Mouse (Mus musculus): ENCODE results near the gene Slc2a8.
A peak's percentile ranks its signal among the peaks of the same experiment; 100 is the strongest.
"Not testable (repeated sequence)": the region's sequence is repeated elsewhere in the genome, so short reads cannot be mapped to it uniquely, and the experiment has no call there.

Slc2a8 gene

GRCm38 (mm10) chr2:32981725-32982271 lies at the start of gene Slc2a8:
Gene Slc2a8 (minus strand): TSS chr2:32982083.
- DNase-seq: peak; percentile 91 to 94

GRCm38 (mm10) chr2:33025040-33025439 lies 43.2 kb upstream of the Slc2a8 start:
- no peak for DNase-seq

- peak; percentile 45 to 61 for DNase-seq
These were observed 42.7 kb upstream of the Slc2a8 start for GRCm38 (mm10) chr2:33024564-33024963.

- DNase-seq: no peak
These were observed 41.0 kb upstream of the Slc2a8 start for GRCm38 (mm10) chr2:33022846-33023245.

GRCm38 (mm10) chr2:33018026-33018425 lies 36.1 kb upstream of the Slc2a8 start:
- no peak for DNase-seq

DNA sequence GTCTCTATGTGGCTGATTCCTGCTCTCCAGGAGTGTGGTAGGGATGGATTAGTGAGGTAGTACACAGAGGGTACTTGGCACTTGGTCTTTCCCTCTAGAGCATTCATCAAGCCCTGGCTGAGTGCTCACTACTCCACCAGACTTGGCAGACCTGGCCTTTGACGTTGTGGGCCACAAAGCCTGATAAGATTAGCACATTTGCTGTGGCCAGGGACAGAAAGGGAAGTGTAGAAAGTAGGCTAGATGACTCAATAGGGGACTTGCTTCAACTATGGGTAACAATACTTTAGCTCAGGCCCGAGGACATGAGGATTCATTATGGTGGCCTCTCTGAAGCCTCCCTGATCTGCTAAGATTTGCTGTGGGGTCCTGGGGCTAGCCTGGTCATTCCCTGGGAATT lies 35.3 kb upstream of the Slc2a8 start:
- no peak for DNase-seq

GRCm38 (mm10) chr2:33014877-33015276 lies 33.0 kb upstream of the Slc2a8 start:
- DNase-seq: peak; percentile 92 to 93

GRCm38 (mm10) chr2:33009055-33009454 lies 27.2 kb upstream of the Slc2a8 start:
- not testable (repeated sequence) for DNase-seq

DNA sequence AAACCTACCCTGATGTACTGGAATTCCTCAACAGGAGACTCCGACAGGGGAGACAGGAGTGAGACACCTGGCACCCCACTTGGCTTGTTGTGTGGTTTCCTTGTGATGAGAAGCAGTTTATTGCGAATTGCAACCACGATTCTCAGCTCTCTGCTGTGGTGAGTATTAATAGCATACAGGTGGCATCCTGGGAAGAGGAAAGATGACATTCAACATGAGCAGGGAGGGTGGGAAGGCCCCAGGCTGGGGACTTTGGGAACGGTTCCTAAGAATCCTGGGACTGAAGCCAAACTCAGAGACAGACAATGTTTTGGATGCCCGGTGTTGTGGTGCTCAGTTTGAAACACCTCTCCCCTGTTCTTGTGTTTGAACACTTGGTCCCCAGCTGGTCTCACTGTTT lies 23.2 kb upstream of the Slc2a8 start:
- peak; percentile 80 to 86 for DNase-seq

DNA sequence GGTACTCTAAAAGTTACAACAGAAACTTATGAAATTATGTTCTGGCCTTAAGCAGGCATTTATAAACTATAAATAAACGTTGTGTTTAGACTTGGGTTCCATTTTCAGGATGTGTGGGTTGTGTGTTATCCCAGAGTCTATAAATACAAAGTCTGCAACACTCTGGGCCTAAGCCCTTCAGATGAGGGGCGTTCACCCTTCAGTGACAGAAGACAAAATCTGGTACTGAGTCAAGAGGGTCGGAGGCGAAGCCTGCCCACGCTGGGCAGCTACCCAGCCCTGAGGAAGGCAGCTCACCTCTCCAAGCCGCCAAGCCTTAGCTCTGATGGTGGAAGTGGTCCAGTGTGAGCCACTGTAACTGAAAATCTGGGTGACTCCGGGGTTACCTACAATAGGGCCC lies 20.3 kb upstream of the Slc2a8 start:
- DNase-seq: no peak

- DNase-seq: no peak
These were observed 17.9 kb upstream of the Slc2a8 start for GRCm38 (mm10) chr2:32999752-33000151.

DNA sequence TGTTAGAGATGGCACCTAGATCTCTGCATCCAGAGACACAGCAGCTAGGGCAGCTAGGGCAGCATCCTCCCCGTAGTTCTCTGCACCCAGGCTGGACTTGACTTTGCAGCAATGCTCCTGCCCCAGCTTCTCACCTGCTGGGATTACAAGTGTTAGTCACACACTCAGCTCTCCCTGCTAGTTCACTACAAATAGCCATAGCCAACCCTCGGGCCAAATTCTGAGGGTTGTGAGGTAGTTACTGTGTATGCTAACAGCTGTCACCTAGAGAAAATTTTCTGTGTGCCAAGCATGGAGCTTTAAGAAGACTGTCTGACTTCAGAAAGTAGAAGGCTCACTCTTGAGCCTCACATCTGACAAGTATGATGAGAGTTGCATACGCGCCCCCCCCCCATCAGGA lies 15.9 kb upstream of the Slc2a8 start:
- no peak for DNase-seq

GRCm38 (mm10) chr2:32997081-32997480 lies 15.2 kb upstream of the Slc2a8 start:
- DNase-seq: peak; percentile 59 to 69

GRCm38 (mm10) chr2:32992130-32992529 lies 10.2 kb upstream of the Slc2a8 start:
- DNase-seq: no peak

DNA sequence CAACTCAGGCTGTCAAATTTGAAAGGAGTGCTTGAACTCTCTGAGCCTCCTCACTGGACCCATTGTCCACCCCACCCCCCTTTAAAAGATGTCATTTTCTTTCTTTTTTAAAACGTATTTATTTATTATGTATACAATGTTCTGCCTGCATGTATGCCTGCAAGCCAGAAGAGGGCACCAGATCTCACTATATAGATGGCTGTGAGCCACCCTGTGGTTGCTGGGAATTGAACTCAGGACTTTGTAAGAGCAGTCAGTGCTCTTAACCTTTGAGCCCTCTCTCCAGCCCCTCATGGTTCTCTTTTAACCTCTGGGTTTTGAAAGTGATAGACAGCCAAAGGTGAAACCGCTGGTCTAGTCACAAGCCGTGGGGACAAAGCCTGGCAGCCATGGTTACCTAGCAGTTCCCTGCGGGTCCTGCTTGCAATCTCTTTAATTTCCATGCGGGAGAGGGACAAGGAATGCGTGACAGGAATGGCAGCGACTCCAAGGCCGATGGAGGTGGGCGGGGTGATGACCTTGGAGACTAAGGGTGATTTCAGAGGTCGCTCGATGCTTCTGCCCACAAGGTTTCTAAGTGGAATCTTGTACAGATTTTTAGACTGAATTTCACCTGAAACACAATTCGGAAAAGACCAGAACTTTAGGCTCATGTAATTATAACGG lies 8.4 kb upstream of the Slc2a8 start:
- peak; percentile 32 to 51 for DNase-seq

- DNase-seq: peak; percentile 66 to 76
These were observed 7.5 kb upstream of the Slc2a8 start for GRCm38 (mm10) chr2:32989376-32989775.

DNA sequence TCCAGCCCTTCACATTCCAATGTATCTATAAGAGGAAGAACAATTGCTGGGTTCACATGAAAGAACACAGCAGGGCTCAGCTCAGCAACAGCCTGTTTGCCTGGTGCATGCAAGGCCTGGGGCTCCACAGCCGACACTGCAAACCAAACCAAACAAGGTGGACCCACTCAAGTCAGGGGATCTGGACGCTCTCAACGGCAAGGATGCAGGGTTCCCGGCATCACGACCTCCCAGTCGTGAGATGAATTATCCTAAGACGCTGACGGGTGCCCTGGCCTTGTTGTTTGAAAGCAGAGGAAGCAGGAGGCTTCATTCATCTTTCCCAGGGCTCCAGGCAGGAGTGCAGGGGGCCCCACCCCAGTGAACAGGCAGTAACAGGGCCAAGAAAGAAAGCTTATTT lies 4.0 kb upstream of the Slc2a8 start:
- DNase-seq: no peak

- DNase-seq: no peak
These were observed 1.7 kb upstream of the Slc2a8 start for GRCm38 (mm10) chr2:32983617-32984016.

DNA sequence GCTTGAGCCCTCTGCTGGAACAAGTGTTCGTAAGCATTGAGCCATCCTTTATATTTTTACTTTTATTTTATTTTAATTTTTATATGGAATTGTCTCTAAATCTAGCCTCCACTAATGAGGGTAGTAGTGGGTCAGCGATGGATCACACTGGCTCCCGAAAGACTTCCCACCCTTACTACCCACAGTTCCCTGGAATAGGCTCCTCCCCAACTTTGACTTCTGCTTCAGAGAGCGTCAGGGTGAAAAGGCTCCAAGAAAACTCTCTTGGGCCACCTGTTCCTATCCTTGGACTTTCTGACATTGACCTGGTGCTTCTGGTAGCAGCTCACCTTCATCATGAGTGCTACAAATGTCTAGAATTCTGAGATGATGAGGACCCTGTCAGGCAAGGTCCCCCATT lies 817 bp upstream of the Slc2a8 start:
- DNase-seq: no peak

DNA sequence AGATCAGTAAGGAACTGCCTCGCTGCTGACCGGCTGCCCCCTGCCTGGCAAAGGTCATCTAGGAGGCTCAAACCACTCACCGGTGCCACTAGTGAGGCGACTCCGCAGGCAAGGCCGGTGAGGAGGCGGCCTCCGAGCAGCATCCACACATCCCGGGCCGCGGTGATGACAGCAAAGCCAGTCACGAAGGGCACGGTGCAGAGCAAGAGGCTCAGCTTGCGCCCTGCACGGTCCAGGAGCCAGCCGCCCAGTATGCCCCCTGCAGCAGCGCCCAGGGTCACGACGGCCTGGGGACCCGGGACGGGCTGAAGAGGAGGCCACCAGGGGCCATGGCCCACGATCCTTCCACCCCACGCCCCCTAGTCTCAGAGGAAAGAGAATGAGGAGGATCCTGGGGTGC lies 602 bp downstream of the Slc2a8 start:
- DNase-seq: peak; percentile 59 to 63

- peak; percentile 33 to 54 for DNase-seq
These were observed 2.2 kb downstream of the Slc2a8 start for GRCm38 (mm10) chr2:32979675-32980074.

DNA sequence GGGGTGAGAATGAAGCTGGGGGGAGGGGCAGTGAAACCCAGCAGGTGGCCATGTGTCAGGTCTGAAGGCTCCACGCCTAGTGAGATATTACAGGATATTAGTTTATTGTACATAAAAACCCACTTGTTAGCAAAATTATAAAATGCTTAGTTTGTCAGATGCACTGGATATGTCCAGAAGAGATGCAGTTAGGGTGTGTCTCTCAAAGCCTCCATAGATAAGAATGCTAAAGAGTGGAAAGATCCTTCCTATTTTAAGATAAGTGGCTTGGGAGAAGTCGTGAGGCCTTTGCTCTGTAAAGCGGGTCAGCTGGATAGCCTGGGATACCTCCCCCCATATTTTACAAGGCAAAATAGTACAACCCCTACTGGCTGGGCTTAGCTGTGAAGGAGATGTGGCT lies 3.2 kb downstream of the Slc2a8 start:
- DNase-seq: no peak

DNA sequence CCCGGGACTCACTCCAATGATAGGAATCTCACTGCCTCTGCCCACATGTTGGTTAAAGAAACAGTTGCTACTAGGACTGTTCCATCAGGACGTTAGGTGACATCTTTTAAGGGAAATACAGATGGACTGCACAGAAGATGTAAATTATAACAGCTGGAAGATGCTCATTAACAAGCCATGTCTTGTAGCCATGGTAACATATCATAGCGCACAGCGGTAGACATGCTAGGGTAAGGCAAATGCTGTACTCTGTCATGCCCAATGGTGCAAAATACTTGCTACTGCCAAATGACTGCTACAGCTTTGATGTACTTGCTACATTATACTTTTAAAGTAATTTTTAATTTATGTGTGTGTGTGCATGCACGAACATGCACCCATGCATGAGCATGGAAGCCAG lies 4.8 kb downstream of the Slc2a8 start:
- no peak for DNase-seq

GRCm38 (mm10) chr2:32974216-32974615 lies 7.7 kb downstream of the Slc2a8 start:
- DNase-seq: peak in 1 of 2 experiments; percentile 46

DNA sequence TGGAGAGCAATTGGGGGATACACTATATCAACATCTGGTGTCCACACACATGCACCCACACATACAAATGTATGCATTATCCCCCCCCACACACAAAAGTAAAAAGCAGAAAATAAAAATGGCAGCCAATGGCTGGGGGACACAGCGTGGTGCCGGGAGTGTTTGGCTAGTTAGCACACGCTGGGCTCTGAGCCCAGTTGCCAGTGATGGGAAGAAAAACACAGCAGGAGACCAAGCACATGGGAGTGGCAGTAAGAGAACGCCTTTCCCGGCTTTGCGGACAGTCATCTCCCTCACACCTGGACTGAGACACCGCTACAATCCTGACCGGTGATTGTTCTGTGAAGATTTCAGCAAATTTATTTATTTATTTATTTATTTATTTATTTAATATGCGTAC lies 10.6 kb downstream of the Slc2a8 start:
- peak; percentile 73 to 81 for DNase-seq

Data from cerebellum, postnatal 25 days (tissue).